Mouse (Mus musculus) cerebral cortex, adult 2 months (tissue): ENCODE results near the gene Car9.

Experiments
- WGBS: fragments of 180-500 bp; shearing (Covaris S2); methylation state at CpG from one replicate; pipeline ENCODE4 v1.1.7; 2018; 5-methylcytosine and 5-hydroxymethylcytosine counted together

Car9 gene

GRCm38 (mm10) chr4:43562769-43563600, 56.2 kb downstream of the Car9 start:
- WGBS = 2% methylated on average over 22 of the region's 22 CpGs
